Mouse (Mus musculus) ES-Bruce4 (cell line): Measurements from ENCODE around the gene Enc1. TPM values are rescaled to one million over a fixed set of nuclear protein-coding genes. Genes with fewer than 3 reads are reported as not detected.
"Not testable (repeated sequence)": the region's sequence is repeated elsewhere in the genome, so short reads cannot be mapped to it uniquely, and the experiment has no call there.

Experiments used
- H3K27ac ChIP-seq: 2 replicates; pipeline ENCODE4 v1.5.1; 2012; ENCODE audit warnings: low read length, inconsistent platforms; ENCODE audit not compliant: insufficient read depth
- H3K27me3 ChIP-seq: 2 replicates; pipeline ENCODE4 v1.6.1; 2012; ENCODE audit warnings: mild to moderate bottlenecking, low read length, inconsistent platforms; ENCODE audit not compliant: control insufficient read depth, poor library complexity, insufficient read depth, severe bottlenecking
- H3K36me3 ChIP-seq: 2 replicates; pipeline ENCODE4 v1.6.1; 2012; ENCODE audit warnings: inconsistent platforms, mild to moderate bottlenecking, low read length, moderate library complexity; ENCODE audit not compliant: control insufficient read depth, poor library complexity, insufficient read depth, severe bottlenecking
- H3K4me1 ChIP-seq: one replicate; pipeline ENCODE4 v1.8.1; 2011; ENCODE audit warnings: low read length; ENCODE audit not compliant: control insufficient read depth, insufficient read depth
- H3K4me3 ChIP-seq: 2 replicates; pipeline ENCODE4 v1.5.1; 2011; ENCODE audit warnings: low read depth, mild to moderate bottlenecking, low read length
- H3K9ac ChIP-seq: 2 replicates; pipeline ENCODE4 v1.6.1; 2012; ENCODE audit warnings: low read depth, mild to moderate bottlenecking, inconsistent platforms; ENCODE audit not compliant: poor library complexity, severe bottlenecking
- H3K9me3 ChIP-seq: replicated peaks from 2 replicates; pipeline ENCODE4 v1.6.1; 2012; ENCODE audit warnings: mild to moderate bottlenecking, low read length, inconsistent platforms; ENCODE audit not compliant: control insufficient read depth, poor library complexity, insufficient read depth, severe bottlenecking
- CTCF ChIP-seq: IDR thresholded peaks from one replicate; pipeline ENCODE4 v1.8.1; 2011; ENCODE audit warnings: low read depth, low read length
- EP300 ChIP-seq: IDR thresholded peaks from 2 replicates; pipeline ENCODE4 v1.6.1; 2011; ENCODE audit warnings: low read depth, low read length; ENCODE audit not compliant: insufficient read depth
- POLR2A ChIP-seq: IDR thresholded peaks from one replicate; pipeline ENCODE4 v1.8.1; 2011; ENCODE audit warnings: low read length; ENCODE audit not compliant: insufficient read depth
- polyA plus RNA-seq: library from polyadenylated mRNA; stranded (reverse); fragments of >200 nt; gene quantifications from 2 replicates; pipeline ENCODE4 v1.2.4, GENCODE M21; 2011; ENCODE audit warnings: low read depth; ENCODE audit not compliant: missing spikeins, insufficient read depth, insufficient read length

Gene Enc1
- polyA plus RNA-seq, 1 experiment = 83.0 TPM

- Histone ChIP-seq H3K4me1 (peaks cover 5% of the 10 kb centered on the region), H3K27ac (no peak overlapping the region), H3K27me3 (no peaks in the 10 kb centered on the region), H3K4me3 (no peak overlapping the region), H3K9ac (no peak overlapping the region), H3K36me3 (peaks cover 8% of the 10 kb centered on the region), H3K9me3 (no peaks in the 10 kb centered on the region)
- no peak for TF ChIP-seq EP300
- no peak for TF ChIP-seq POLR2A
- no peak for TF ChIP-seq CTCF
Observed at GRCm38 (mm10) chr13:97256849-97257379, 16.0 kb downstream of the Enc1 start.

GRCm38 (mm10) chr13:97259271-97259670, 18.4 kb downstream of the Enc1 start:
- H3K4me3 ChIP-seq = peak overlapping the region; percentile 43
- H3K4me1 ChIP-seq = peaks cover 8% of the 10 kb centered on the region
- no peaks in the 10 kb centered on the region for H3K27me3 ChIP-seq
- no peaks in the 10 kb centered on the region for H3K9me3 ChIP-seq
- no peaks in the 10 kb centered on the region for H3K36me3 ChIP-seq
- no peak overlapping the region; the same call in 1 of the 2 replicates for H3K27ac ChIP-seq
- no peak for TF ChIP-seq CTCF
- TF ChIP-seq POLR2A = no peak
- TF ChIP-seq EP300 = no peak
- H3K9ac ChIP-seq = peak overlapping the region; percentile 15

GRCm38 (mm10) chr13:97260456-97261180, 19.7 kb downstream of the Enc1 start:
- Histone ChIP-seq H3K9ac (peak overlapping the region; percentile 24), H3K4me3 (0 out of 2 replicates have a peak overlapping the region, but pooled peaks have one; percentile 43), H3K27me3 (no peaks in the 10 kb centered on the region), H3K9me3 (no peaks in the 10 kb centered on the region), H3K27ac (peak overlapping the region; percentile 96), H3K36me3 (no peaks in the 10 kb centered on the region), H3K4me1 (peaks cover 8% of the 10 kb centered on the region)
- no peak for TF ChIP-seq CTCF
- peak; percentile 14 for TF ChIP-seq POLR2A
- 0 out of 2 replicates have a peak, but pooled peaks have one; percentile 56 for TF ChIP-seq EP300

- no peak for TF ChIP-seq CTCF
- no peak for TF ChIP-seq POLR2A
- TF ChIP-seq EP300 = no peak
- peak overlapping the region; percentile 43 for H3K27ac ChIP-seq
Observed at GRCm38 (mm10) chr13:97261549-97261948, 20.6 kb downstream of the Enc1 start.

GRCm38 (mm10) chr13:97262676-97263075, 21.8 kb downstream of the Enc1 start:
- no peak overlapping the region for H3K27ac ChIP-seq
- H3K27me3 ChIP-seq = no peaks in the 10 kb centered on the region
- H3K36me3 ChIP-seq = no peaks in the 10 kb centered on the region
- TF ChIP-seq POLR2A (no peak), EP300 (no peak), CTCF (no peak)
- no peak overlapping the region for H3K4me3 ChIP-seq
- no peaks in the 10 kb centered on the region; the same call in 1 of the 2 replicates for H3K9me3 ChIP-seq
- no peak overlapping the region for H3K9ac ChIP-seq
- H3K4me1 ChIP-seq = peaks cover 8% of the 10 kb centered on the region

More at GRCm38 (mm10) chr13:97261549-97261948, 20.6 kb downstream of the Enc1 start:
- Histone ChIP-seq H3K4me3 (no peak overlapping the region), H3K27me3 (no peaks in the 10 kb centered on the region), H3K9me3 (no peaks in the 10 kb centered on the region), H3K9ac (no peak overlapping the region), H3K4me1 (peaks cover 8% of the 10 kb centered on the region), H3K36me3 (no peaks in the 10 kb centered on the region)

- not testable (repeated sequence) for H3K4me3 ChIP-seq, H3K27ac ChIP-seq, H3K4me1 ChIP-seq, H3K27me3 ChIP-seq, H3K36me3 ChIP-seq, H3K9ac ChIP-seq
- H3K9me3 ChIP-seq = peaks cover 13% of the 10 kb centered on the region
Observed at GRCm38 (mm10) chr13:97265534-97265933, 24.6 kb downstream of the Enc1 start.
